Mouse (Mus musculus) hindlimb bud, embryonic 11.5 days (tissue): ENCODE data around the gene Dnah7b.
"Not testable (repeated sequence)": the region's sequence is repeated elsewhere in the genome, so short reads cannot be mapped to it uniquely, and the experiment has no call there.

Source experiments
- DNase-seq: peaks from one replicate; pipeline ENCODE4 v3.0.0-alpha.2; 2012; ENCODE audit warnings: low read depth, low spot score; ENCODE audit errors: extremely low spot score

Gene Dnah7b

DNA sequence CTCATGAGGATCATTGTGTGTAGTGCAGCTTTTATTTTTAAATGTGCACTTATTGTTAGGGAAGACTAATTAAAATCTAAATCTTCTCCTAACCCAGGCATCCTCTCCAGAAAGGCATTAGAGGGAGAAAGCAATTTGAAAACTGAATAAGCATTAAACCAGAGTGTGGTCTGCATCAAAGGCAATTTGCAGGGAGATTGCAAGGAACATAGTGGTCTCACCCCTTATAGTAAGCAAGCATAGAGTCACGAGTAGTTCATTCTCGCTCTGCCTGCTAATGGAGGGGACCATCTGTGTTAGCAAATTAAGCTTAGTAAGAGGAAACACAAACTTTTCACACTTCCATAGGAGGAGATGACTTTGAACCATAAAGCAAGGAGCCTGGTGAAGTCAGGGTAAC is 228.3 kb downstream of the Dnah7b start:
- DNase-seq: not testable (repeated sequence)

DNA sequence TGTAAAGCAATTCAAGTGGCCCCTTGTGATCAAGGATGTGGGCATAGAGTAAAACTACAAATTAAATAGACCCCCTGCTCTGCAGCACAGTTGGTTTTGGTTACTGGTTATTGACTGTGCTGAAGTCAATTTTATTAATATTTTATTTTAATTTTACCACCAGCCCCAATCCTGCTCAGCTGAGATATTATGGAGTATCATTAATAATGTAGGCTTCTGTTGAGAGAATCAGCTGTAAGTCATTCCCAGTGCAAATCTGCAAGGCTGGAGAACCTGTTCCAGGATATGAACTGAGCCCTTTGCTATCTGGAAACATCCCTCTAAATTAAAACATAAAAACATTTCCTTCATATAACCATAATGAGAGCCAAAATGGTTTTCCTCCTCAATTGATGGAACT is 259.8 kb downstream of the Dnah7b start:
- DNase-seq: not testable (repeated sequence)

DNA sequence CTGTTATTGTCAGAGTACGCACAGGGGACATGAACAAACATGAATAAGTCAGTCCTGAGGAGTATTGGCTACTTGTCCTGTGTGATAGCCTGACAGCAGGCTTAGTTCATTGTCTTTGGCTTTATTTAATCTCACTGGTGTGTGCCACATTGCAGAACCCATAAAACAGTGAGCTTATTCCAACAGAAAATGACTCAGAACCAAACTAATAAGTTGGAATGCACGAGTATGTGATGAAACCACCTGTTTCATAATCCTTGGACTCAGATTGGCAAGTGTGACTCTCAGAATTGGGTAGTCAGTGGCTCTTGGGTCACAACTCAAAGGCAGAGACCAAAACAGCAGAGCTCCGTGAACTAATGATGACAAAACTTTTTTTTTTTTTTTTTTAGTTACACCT is 279.2 kb downstream of the Dnah7b start:
- not testable (repeated sequence) for DNase-seq

DNA sequence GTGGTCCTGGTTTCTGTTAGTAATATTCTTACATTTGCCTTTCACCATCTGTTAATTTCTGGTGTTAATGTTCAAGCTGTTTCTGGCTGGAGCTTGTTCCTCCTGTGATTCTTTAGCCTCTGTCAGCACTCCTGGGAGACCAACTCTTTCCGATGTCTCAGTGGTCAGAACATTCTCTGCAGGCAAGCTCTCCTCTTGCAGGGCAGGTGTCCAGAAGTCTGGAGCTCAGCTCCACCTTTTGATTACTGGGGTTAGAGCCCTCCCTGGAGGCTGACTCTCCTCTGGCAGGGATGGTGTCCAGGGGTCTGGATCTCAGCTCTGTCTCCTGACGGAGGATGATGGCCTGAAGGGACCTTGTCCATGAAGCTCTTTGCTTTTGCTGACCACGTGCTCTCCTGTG is 314.5 kb downstream of the Dnah7b start:
- DNase-seq: not testable (repeated sequence)

DNA sequence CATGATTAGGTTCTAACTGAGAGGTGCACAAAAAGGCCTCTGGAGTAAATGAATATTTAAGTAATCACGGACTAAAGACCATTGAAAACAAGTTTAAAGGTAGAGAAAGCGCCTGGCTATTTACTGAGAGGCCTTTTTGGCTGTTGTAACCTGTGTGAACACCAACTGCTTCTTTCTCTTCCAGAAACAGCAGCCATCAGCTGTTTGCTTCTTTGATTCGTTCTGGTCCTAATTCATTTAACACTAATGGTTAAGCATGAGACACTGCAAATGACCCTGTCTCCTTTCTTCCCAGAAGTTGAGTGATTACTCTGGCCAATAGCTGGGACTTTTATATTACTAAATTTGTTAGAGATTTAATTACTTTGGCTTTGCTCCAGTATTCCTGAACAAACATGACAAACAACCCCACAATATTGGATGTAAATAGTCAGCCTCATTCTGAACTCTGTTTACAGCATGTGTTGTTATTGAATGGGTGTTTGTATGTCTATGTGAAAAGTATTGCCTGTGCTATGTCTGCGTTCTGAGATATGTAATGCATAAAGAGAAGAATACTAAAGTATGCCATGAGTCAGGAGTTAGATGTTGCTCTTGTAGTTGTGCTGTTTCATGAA is 328.7 kb downstream of the Dnah7b start:
- not testable (repeated sequence) for DNase-seq

DNA sequence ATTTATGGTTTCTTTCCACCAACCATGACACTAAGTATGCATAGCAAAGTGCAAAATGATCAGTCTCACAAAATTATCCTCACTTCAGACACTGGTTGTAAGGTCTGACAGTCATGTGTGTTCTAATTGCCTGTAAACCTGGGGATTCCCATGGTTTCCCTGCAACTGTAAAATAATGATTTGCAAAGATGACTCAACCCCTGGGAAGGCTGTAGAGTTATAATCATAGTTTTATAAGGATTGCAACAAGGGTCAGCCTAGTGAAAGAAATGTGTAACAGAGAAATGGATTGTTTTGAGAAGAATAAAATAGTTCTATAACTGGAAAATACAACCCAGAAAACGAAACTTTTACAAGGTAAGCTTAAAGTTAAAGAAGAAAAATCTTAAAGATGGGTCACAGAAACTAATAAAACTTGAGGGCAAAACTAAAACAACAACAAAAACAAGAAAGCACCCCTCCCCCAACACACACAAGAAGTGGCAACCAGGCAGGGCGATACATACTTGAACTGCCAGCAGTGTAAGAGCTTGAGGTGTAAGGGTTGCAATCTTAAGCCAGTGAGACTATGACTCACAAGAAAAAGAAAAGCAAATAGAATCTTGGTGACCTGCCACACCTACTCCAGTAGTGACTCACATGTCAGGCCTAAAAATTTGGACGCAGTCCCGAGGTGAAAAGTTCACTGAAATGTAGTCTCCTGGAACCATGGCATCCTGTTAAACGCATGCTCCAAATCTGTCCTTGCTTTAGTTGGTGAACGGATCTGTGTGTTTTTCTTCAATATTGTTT is 342.4 kb downstream of the Dnah7b start:
- DNase-seq: no peak

DNA sequence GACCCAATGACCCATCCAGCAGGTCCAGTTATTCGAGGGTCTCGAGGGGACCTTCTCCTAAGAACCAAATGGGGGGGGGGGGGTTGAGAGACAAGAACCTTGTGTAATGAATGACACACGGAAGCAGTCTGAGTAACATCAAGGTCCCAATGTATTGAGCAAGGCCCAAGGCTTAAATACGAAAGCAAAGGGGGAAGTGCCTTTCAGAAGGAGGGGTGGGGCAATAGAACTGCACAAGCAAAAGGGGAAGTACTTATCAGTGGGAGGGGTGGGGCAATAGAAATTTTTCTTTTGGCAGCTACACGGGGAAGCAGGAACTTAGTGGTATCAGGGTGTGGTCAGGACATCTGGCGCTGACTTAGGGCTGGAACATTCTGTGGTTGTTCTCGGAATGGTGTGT is 348.7 kb downstream of the Dnah7b start:
- not testable (repeated sequence) for DNase-seq

DNA sequence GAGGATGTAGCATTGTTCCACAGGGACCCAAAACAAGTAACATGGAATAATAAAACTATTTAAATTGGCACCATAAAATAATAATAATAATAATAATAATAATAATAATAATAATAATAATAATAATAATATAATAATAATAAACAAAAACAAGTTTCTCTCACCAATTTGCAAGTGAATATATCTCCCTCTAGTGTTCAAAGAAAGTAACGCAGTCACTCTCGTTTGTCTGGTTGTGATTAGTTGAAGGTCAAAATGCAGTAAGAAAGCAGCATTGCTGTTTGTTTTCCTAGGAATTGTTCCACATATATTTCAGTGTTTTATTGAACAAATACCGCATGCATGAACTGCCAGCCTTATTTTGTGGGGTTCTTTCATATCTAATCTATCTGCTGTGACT is 350.8 kb downstream of the Dnah7b start:
- DNase-seq: peak; percentile 75

DNA sequence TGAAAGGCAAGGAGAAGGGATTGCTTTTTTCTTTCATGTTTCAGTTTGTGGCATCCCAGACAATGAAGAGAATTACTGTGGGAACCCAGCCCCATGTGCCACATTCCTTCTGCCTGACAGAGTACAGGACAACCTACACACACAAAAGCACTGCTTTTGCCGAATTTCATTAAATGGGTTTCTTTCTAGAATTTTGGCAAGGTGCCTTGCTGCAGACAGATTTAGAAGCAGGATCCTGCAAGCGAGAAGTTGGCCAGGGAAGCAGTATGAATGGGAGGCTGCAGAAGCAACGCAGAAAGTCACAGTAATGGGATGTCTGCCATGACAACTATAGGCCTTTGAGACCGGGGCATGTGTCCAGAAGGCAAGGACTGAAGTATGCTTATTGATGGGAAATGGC is 352.9 kb downstream of the Dnah7b start:
- not testable (repeated sequence) for DNase-seq
